Mouse (Mus musculus): ENCODE results near the gene Slc44a5.

Gene Slc44a5

GRCm38 (mm10) chr3:153968549-153968948, 4.7 kb upstream of the Slc44a5 start:
- DNase-seq (ENCODE audit: low read depth, low spot score) = peak; percentile 89

- peak; percentile 41 for DNase-seq (ENCODE audit: low read depth, low spot score)
Observed at GRCm38 (mm10) chr3:153969451-153969850, 3.8 kb upstream of the Slc44a5 start.

DNA sequence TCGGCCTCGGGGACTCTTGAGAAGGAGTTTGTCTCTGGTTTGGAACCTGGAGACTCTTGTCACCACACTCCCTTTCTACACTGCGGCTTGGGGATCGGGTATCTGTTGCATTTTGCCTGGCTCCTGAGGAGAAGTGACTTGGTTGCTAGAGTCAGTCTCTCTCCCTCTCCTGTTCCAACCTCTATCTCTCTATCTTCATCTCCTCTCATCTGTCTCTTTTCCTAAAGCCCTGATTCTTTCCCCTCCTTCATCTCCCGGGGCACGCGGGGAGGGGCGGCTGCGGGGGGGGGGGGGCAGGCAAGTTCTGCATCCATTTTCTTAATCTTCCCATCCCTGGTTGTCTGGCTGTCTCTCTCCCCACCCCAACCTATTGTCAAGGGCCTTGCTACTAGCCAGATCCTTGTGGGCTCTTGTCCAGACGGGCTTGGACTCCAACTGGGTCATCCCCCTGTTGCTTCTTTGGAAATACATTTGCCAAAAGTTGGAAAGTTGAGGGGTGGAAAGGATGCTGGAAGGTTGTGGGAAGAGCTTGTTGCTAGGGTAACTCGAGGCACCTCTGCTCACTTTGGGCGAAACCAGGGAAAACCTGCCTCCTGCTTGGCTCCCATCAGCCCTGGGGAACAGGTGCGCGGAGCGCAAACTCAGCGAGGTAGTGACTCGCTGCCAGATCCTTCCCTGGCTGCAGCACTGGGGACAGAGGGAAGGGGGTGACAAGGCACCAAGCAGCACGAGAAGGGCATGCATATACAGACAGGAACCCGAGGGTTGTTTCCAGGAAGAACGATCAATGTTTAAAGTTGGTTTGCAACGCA, 919 bp downstream of the Slc44a5 start:
- no peak for DNase-seq (ENCODE audit: low read depth, low spot score)

DNA sequence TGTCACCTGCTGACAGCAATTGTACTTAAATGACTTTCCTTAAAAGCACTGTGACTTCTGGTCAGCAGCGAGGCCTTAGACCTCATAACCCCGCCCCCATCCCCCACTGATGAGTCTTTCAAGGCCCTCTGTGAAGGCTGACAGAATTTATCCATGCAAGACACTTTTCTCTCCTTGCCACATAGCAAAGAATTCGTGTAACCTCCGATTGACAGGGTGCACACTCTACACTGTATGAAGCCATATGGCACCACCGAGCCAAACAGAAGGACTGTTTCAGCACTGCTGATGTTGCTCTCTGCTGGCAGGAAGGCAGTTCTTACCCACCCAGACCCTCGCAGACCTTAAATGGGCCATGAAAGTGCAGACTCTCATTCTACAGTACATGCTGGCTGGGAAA, 1.8 kb downstream of the Slc44a5 start:
- no peak for DNase-seq (ENCODE audit: low read depth, low spot score)

- DNase-seq (ENCODE audit: low read depth, low spot score) = no peak
Observed at GRCm38 (mm10) chr3:153975791-153976190, 2.6 kb downstream of the Slc44a5 start.

DNA sequence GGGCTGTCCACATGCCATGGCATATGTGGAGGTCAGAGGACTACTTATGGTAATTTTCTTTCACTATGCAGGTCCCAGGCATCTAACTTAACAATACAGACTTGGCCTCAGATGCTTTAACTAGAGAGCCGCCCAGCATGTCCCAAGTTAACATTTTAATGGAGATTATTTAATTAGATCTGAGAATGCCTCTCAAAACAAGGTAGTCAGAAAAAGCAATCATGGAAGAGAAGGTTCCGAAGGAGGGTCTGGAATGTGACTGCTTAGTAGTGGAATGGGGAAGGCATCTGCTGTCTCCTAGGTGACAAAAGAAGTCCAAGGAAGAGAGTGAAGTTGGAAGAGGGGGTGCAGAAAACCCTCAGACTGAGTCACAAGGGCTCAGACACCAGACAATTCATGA, 7.4 kb downstream of the Slc44a5 start:
- DNase-seq (ENCODE audit: low read depth, low spot score) = peak; percentile 36

DNA sequence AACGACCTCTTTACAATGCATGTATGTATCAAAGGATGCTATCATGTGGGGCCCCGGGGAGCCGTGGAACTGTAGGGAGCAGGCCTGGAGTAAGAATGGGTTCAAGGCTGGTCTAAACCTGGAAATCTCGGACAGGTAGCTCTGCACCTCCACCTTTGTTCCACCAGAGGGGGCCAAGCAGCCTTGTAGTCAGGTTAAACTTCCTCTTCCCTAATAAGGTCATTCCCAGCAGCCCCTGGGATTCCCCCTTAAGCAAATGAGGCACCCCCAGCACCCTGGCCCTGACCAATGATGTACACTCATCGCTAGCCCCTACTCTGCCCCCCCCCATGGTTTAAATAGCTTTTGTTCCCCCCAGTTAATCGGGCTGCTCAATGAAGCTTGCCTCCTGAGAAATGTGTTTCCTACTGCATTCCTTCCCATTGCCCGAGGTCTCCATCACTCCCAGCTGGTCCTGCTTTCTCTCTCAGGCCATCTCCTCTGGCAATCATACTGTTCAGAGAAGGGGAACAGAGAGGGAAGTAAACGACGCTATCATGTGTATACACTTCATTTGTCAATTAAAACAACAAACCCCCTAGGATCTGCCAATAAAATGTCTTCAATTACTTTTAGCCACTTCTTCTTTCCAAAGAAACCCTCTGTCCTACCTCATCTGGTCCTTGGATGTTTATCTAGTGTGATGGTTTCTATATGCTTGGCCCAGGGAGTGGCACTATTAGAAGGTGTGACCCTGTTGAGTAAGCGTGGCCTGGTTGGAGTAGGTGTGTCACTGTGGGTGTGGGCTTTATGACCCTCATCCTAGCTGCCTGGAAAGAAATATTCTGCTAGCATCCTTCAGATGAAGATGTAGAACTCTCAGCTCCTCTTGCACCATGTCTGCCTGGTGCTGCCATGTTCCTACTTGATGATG, 11.4 kb downstream of the Slc44a5 start:
- DNase-seq (ENCODE audit: low read depth, low spot score) = peak; percentile 70

GRCm38 (mm10) chr3:153999797-154000528, 26.7 kb downstream of the Slc44a5 start:
- no peak for DNase-seq (ENCODE audit: low read depth, low spot score)

DNA sequence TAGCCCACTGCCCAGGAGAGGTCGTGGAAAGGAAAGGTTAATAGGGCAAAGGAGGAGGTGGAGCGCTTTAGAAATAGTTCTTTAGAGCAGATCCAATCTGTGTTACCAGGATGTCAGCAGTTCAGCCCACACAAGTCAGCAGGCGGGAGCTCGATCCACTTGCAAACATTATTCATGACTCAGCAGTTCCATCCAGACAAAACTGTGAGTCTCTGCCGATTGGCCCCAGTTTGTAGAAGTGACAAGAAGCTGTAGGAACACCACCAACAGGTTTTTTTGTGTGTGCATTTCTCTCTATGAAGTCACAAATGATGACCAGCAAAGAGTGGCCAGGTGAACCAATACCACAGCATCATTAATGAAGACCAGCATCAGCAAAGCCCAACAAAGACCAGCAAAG, 28.1 kb downstream of the Slc44a5 start:
- DNase-seq (ENCODE audit: low read depth, low spot score) = peak; percentile 17

DNA sequence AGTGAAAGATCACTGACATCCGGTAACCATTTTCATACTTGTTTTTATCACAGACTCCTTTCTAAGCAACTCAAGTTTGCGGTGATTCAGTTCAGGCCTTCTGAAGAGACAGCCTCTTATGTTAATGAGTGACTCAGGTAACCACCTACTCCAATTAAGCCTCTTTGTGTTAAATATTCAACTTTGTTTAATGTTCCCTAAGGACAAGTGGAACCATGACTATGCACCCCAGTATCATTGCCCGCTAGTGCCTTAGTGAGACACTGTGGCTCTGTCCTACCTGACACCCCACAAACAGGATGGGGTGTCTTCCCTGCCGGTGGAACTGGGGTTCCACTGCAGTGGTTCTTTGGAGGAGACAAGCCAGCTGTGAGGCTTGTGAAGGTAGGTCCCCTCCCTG, 73.6 kb downstream of the Slc44a5 start:
- no peak for DNase-seq (ENCODE audit: low read depth, low spot score)

DNA sequence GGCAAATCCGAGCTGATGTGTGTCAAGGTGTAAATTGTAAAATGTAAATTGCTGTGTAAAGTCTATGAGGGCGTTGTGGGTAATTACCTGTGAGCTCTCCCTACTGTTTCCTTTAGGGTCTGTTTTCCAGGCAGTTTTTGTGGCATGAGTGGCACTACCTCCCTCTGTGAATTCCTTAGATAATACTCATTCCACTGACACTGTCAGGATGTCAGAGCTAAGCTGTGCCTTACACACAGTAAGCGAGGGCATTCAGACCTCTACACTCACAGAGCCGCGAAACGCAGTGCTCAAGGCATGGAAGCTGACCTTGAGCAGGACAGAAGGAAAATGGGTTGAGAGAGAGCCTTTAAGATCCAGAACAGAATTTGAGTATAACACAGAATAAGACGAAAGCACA, 80.1 kb downstream of the Slc44a5 start:
- DNase-seq (ENCODE audit: low read depth, low spot score) = no peak

GRCm38 (mm10) chr3:154057464-154057863, 84.2 kb downstream of the Slc44a5 start:
- no peak for DNase-seq (ENCODE audit: low read depth, low spot score)

DNA sequence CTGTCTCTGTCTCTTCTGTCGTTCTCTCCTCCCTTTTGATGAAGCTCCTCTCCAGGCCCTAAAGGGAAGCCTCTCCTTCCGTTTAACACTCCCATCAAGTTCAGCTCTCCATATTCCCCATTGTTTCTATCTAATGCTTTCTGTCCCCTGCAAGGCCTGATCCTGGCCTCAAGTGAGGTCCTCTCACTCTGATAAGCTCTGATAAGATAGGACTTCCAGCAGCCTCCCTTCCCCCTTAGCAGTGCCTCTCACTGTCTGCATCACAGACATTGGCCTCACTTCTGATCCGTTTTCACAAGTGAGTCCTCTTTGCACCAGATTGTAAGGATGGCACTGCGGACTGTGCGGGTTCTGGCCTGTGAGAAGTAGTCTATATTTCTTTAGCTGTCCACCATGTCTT, 85.0 kb downstream of the Slc44a5 start:
- no peak for DNase-seq (ENCODE audit: low read depth, low spot score)

- peak; percentile 56 for DNase-seq (ENCODE audit: low read depth, low spot score)
Observed at GRCm38 (mm10) chr3:154071989-154072388, 98.8 kb downstream of the Slc44a5 start.

DNA sequence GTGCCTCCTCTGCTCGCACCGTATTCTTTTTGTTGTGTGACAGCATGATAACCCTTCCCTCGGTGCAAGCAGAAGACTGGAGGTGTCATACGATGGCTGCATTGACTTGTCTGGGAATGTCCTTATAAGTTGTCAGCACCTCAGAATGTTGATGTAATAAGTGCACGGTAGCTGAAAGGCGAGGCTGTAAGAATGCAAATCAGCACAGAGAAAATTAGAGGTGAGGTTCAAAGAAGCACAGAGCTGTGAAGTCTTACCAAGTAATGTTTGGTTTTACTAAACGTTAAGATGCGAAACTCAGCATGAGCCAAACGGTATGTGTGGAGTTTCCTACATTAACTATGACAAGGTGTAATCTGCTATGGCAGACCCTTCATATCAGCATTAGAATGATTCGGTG, 102.5 kb downstream of the Slc44a5 start:
- DNase-seq (ENCODE audit: low read depth, low spot score) = no peak

GRCm38 (mm10) chr3:154081687-154082086, 108.5 kb downstream of the Slc44a5 start:
- no peak for DNase-seq (ENCODE audit: low read depth, low spot score)

GRCm38 (mm10) chr3:154082241-154082640, 109.0 kb downstream of the Slc44a5 start:
- no peak for DNase-seq (ENCODE audit: low read depth, low spot score)

- no peak for DNase-seq (ENCODE audit: low read depth, low spot score)
Observed at GRCm38 (mm10) chr3:154082961-154083360, 109.7 kb downstream of the Slc44a5 start.

GRCm38 (mm10) chr3:154089996-154090395, 116.8 kb downstream of the Slc44a5 start:
- DNase-seq (ENCODE audit: low read depth, low spot score) = no peak

- DNase-seq (ENCODE audit: low read depth, low spot score) = no peak
Observed at GRCm38 (mm10) chr3:154091468-154092338, 118.5 kb downstream of the Slc44a5 start.

GRCm38 (mm10) chr3:154092466-154092865, 119.2 kb downstream of the Slc44a5 start:
- DNase-seq (ENCODE audit: low read depth, low spot score) = no peak
